Mouse (Mus musculus) Muller cell, postnatal 12 days (primary cell): Measurements from ENCODE around the gene U2af1.

Source experiments
- DNase-seq: peaks from one replicate; pipeline ENCODE4 v3.0.0-alpha.2; 2015; ENCODE audit errors: inconsistent ontology term

U2af1 gene

DNA sequence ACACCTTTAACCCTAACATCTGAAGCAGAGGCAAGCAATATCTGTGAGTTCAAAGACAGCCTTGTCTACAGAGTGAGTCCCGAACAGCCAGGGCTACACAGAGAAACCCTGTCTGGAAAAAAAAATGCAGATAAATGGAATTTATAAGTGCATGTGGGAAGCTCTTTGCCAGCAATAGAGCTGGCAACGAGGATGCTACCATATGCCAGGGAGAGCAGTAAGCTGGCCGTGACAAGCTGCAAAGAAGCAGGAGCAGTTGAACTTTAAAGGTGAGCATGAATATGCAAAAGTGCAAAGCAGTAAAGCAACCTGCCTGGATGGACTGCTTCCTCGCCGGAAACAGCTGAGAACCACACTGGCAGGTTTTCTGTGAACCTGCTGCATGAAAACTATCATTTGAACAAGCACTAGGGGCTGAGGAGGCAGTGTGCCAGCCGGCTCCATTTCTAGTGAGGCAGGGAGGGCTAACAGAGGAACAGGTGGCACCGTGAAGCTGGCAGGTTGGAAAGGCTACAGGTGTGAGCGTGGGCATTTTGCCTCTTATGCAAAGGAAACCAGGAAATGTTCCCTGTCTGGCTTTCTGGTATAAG is 2.1 kb upstream of the U2af1 start:
- no peak for DNase-seq

DNA sequence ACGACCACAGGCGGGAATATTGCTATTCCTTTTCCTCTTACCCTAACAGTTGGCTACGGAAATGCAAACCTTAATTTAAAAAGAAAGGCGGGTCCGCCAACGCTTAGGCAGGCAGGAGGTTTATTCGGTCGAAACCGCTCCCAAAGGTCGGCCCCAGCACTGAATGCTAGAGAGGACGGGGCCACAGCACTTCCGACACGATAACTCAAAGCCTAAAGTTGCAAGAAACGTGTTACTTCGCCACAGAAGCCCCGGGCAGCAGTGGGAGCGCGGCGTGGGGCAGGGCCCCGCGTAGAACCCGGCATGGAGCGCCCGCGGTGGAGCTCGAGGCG is 590 bp downstream of the U2af1 start:
- DNase-seq: no peak

DNA sequence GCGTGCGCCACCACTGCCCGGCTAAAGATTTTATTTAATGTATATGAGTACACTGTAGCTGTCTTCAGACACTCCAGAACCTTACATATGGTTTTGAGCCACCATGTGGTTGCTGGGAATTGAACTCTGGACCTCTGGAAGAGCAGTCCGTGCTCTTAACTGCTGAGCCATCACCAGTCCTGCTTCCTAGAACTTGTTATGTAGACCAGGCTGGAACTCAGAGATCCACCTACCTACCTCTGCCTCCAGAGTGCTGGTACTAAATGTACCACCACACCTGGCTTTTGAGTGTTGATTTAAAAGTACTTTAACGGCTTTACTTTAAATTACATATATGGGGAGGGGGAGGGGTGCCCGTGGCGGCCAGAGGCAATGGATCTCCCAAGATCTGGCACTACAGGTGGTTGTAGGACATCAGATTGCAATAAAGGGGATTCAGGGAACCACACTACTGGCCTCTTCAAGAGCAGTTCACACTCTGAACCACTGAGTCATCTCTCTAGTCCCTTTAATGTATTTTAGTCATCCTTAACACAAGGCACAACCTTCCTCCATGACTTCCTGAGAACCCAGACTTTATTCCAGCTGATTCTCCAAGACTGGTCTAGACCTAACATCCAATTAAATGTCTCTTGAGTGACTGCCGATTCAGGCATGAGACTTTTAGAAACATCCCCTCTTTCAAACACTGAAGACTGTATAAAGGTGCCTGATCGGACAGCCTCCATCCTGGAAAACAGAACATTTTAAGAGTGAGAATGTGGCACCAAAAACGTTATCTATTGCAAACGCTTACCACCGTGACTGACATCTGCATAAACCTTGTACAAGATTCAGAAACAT is 1.3 kb downstream of the U2af1 start:
- no peak for DNase-seq

DNA sequence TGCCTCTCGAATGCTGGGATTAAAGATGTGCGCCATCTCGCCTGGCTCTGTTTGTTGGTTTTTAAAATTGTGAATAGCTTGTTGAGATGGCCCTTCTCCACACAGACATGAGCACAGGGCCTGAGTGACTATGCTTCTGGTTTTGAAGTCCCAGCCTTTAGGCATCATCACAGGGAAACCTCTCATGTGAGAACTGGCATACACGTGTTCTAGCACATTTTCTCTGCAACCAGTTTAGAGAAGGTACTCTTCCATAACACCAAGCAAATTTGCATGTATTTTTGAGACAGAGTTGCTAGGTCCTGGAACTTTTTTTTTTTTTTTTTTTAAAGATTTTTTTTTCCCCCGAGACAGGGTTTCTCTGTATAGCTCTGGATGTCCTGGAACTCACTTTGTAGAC is 2.0 kb downstream of the U2af1 start:
- no peak for DNase-seq

DNA sequence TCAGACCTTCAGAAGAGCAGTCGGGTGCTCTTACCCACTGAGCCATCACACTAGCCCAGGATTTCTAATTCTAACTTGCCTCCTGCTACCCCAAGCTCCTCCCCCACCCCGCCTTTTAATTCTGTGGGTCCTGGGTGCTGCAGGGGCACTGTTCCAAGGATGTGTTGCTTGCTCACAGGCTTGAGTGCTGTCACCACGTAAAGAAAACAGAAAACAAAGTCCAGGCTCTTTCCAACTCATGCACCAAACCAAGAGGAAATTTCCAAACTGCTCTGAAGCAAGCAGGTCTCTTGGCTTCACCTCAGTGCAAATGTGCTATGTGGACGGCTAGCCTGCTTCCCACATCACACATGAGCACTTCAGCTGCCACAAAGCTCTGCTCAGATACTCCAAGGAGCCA is 3.3 kb downstream of the U2af1 start:
- no peak for DNase-seq

DNA sequence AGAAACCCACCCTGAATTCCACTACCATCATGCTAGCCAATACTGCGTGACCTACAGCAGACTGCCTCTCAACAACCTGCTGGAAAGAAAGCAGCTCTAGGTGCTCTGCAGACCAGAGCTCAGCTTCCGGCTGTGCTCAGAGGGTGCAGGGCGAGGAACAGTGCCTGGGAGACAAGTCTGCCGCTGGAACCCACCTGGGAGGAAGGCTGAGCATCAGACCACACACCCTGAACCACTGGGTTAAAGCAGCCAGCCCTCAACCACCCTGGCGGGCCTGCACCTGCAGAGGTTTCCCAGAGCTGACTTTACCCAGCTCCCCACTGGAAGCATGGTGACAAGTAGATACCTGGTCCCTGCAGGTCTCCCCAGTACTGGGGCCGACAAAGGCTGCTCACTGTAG is 5.4 kb downstream of the U2af1 start:
- DNase-seq: no peak

DNA sequence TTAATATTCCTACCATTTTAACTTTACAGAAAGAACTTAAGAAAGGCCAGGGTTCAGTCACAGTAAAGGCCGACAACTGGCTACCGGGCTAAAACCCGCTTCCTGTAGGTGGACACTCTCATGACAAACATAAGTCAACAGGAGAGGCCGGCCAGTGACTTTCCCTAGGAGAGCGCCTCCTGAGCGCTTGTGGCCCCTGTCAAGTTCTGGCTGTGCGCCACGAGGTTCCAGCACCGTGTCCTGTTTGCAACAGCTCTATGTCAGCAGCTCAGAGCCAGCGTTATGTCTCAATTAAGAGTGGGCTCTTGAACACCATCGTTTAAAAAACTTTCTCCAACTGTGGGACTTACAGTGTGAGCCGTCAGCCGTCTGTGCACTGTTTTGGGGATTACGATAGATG is 6.5 kb downstream of the U2af1 start:
- DNase-seq: no peak

DNA sequence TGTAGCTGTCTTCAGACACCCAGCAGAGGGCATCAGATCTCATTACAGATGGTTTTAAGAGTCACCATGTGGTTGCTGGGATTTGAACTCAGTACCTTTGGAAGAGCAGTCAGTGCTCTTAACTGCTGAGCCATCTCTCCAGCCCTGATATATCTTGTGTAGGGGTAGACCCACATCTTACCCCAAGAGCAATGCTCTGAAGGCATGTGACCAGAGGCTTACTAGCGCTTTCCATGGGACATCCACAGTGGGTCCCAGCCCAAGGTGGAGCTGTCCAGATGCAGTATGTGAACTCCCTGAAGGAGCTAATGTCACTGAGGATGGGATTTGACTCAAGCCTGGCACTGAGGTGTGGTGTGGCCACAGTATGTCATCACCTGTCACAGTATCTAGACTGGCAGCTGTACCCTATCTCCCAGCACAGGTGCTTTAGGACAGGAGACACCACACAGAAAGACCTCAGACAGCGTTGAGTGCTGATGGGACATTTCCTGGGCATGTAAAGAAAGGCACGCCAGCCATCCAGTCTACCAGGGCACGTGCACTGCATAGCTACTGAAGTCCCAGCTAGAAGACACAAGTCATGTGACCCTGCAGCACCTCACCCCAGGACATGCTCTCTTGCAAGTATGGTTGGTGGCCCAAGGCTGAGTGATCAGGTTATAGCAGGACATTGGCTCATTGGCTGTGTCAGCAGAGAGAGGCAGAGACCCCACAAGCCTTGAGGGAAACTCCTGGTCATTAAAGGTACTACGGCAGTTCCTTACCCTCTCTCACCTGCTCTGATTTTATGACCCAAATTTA is 12.3 kb downstream of the U2af1 start:
- DNase-seq: no peak

DNA sequence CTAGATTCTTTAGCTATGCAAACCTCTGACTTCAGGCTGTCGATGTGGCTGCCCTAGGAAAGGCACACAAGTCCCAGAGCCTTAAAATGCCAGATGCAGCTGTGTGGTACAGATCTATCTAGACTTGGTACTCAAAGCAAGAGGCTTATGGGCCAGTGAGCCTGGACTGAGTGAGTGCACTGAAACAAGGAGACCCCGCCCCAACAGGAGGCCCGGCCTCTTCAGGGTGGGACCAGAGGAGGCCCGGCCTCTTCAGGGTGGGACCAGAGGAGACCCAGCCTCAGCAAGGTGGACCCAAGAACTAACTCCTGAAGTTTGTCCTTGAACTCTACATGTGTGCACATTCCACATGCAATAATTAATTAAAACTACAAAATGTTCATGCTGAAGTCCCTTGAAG is 15.8 kb downstream of the U2af1 start:
- DNase-seq: no peak

DNA sequence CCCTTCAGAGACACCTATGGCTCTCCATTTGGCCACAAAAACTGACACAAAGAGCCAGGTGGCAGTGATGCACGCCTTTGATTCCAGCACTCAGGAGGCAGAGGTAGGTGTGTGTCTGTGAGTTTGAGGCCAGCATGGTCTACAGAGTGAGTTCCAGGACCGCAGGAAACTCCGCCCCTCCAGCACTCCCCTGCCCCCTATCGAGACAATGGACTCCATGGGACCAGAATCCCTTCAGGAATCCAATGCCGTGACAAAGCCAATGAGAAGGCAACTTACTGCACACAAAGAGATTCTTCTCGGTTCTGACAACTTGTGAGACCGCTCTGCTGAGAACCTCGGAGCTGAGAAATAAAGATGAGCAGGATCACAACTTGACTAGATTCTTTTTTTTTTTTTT is 16.4 kb downstream of the U2af1 start:
- no peak for DNase-seq

DNA sequence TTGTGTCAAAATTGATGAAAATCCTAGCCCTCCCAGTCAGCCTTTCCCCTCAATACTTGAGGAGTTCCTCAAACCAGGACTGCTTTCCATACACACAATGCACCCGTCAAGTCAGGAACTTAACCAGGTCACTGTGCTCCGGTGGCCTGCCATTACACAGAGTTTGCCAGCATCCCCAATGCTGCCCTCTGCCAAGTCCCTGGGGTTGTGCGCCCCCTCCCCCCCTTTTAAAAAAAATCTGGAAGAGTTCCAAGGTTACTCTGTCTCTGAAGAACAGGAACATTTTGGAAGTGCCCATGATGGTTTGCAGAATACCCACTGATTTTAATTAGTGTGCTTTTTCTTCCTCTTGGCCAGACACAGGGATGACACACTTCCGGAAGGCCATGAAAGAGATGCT is 19.0 kb downstream of the U2af1 start:
- peak; percentile 78 for DNase-seq

DNA sequence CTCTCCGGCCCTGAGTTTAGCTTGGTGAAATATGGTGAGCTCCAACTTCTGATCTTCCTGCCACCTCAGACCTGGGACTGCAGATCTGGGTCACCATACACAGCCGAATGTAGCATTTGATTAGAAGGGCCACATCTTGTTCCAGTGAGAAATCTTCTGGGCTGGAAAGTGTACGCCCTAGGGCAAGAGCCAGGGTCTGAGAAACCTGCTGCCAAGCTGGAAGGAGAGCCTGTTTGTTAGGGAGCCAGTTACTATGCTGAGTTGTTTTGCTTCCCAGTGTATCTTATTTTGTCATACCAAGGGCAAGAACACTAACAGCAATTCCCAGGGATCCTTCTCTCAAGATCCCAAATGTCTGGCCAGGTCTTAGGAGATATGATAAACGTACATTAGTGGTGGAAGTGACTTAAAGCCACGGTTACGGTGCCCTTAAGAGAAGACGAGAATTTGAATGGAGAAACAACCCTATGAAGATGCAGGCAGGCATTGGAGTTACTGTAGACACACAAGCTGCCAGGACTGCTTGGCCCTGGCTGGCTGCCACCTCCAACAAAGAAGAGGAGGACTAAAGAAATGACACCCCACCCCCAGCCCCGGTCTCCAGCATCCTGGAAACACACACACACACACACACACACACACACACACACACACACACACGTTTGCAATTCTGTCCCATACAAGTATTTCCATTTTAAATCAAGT is 20.7 kb downstream of the U2af1 start:
- DNase-seq: peak; percentile 72

DNA sequence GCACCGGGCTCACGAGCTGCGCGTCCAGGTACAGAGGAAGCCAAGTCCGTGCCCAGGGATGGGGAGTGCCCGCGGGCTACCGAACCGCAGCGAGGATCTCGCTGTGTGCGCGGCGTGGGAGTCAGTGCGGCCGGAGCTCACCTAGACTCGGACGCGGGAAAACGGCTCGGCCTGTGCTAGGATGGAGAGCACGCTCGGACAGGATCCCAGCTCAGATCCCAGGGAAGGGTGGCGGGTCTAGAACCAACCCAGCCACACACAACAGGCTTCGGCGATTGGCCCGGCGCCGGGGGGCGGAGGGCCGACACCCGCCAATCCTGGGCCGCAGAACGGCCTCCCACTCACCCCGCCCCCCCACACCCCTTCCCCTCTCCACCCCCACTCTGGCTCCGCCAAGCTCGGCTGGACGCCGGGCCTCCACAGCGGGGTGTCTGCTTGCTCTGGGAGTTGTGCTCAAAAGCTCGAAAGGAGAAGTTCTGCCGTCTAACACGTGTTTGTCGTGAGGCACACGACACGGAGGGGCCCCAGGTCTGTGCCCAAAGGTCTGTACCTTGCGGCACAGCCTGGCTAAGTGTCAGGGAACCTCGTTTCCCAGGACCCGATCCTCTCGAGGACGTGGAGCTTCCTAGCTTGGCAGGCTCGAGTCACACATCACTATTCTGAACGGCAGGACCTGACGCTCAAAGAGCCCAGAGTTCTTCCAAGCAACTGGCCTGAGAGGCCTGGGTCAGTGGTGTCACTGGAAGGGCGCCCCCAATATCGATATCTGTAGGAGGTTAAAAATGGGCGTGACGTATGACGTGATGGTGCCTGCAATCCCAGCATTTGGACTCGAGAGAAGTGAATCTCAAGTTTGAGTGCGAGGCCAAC is 21.5 kb downstream of the U2af1 start, which contains the start of gene Cbs:
Gene Cbs, minus strand, starts transcription at position 297 of the 870 bp plus-strand sequence.
- peak; percentile 81 for DNase-seq

DNA sequence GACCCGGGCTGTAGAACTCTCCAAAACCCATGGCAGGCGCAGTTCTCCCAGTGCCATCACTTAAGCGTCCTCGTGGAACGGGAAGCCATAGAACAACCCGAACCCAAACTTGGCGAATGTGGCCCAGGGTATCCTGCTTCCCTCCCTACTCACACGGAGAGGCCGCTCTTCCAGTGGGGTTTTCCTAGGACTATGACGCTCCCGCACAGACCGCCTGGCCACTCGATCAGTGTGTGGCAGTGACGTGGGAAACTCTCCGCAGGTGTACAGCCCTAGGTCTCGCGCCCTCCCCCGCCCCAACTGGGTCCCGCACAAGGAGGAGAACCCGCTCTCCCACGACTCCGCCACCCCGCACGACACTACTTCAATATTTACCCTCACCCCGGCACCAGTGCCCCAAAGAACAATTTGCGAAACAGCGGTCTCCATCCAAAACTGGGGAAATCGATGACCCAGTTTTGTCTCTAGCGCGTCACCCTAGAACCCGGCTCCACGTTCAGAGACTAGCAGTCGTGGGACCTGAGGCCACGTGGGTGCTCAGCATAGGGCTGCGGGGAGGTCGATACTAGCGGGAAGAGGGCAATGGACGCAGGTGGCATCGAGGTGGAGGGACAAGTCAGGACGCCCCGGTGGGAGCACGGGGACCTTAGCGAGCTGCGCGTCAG is 22.3 kb downstream of the U2af1 start:
- DNase-seq: no peak

DNA sequence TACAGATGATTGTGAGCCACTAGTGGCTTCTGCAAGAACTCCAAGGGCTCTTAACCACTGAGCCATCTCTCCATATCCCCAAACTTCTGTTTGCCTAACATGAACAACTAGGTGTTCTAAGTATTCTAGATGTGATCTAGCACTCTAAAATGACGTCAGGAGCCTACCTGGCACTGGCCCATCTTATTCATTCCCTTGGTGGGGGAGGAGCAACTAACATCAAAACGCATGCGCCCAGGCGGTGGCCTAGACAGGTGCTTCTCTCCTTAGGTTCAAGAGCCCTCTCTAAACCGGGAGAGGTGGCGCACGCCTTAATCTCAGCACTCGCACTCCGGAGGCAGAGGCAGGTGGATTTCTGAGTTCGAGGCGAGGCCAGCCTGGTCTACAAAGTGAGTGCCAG is 22.9 kb downstream of the U2af1 start:
- no peak for DNase-seq

DNA sequence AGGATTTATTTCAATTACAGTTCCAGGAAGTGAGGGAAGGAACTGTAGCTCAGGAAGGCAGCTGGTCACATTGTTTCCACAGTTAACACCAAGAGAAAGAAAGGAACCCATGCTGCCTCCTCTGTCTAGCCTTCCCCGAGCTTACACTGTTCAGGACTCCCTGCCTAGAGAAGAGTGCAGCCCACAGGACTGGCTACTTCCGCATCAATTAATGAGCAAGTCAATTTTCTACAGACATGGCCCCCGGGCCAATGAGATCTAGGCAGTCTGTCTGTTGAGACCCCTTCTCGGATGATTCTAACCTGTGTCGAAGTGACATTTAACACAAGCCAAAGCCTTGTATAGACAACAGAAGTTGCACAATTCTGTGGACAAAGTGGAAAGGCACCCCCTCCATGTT is 23.8 kb downstream of the U2af1 start:
- no peak for DNase-seq

DNA sequence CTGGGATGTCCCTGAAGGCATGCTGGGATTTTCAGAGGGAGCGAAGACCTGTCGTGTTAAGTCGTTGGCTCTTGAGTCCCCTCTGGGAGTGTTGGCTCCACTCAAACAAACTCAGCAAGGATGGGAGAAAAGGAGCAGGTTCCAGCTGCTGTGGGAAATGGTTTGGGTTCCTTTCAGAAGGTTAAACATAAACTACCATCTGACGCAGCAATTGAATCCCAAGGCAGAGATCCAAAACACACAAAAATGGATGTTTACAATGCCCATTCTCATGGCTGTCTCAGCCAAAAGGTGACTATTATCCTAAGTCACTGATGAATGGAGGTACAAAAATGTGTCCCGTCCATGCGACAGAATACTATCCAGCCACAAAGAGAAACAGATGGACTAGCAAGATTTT is 25.7 kb downstream of the U2af1 start:
- DNase-seq: no peak

DNA sequence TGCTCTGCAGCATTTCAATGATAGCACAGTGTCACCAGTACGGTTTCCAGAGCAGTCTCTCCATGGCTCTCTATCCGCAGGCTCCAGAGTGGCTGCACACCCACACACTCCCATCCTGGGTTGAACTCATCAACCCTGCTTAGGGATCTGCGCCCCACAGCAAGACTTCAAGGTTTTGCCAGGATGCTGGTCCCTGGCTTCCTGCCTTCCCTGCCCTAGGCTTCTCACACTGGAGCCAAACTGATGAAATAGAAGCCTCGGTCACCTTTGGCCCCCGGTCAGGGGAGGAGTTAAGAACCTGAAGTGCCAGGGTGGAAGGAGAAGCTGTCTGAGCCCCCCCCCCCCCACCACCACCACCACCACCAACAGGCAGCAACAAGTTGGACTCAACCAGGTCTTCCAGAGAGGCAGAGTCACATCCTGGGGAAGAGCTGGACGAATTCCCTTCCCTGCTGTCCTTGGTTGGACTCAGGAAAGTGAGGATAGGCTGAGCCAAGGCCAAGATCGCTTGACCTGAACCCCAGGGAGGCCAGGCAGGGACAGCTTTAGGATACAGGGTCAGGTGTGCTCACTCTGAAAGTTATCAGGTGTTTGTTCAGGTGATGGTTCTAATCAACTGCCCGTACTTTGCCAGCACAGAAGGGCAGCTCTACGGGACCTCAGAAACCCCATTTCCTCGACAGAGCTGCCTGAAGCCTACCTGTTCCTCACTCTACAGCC is 27.5 kb downstream of the U2af1 start:
- peak; percentile 15 for DNase-seq

DNA sequence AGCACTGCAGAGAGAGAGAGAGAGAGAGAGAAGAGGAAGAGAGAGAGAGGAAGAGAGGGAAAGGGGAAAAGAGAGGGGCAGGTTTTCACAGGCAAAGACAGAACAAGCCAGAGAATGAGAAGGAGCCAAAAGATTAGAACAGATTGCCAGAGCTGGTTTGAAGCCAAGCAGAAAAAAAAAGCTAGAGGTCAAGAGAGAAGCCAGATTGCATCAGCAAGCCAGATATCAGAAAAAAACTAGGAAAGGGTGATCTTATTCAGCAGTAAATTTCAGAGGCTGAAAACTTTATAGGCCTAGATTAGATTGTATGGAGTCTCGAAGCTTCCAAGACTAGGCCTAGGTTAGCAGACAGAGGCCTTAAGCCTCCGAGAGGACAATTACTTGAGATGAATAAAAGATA is 30.7 kb downstream of the U2af1 start:
- DNase-seq: no peak

DNA sequence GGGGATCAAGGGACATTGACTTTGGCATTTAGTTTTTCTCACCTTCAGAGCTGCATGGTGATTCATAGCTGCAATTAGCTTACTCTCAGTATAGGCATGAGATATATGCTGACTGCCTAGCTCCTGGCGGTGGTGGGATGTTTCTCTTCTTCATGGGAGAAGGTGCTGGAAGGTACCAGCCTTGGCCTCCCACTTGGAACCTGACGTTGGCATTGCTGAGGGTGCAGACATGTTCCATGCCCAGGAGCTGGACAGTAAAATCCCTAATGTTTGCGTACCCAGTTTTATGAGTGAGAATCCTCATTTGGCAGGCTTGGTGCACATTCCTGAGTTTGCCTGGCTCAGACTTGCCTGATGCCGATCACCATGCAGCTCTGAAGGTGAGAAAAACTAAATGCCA is 35.6 kb downstream of the U2af1 start:
- DNase-seq: no peak
